Mouse (Mus musculus) kidney, postnatal 14 days (tissue): ENCODE data around the gene Ugp2.
A peak's percentile ranks its signal among the peaks of the same experiment; 100 is the strongest.
"Not testable (repeated sequence)": the region's sequence is repeated elsewhere in the genome, so short reads cannot be mapped to it uniquely, and the experiment has no call there.

Source experiments
- DNase-seq: peaks from one replicate; pipeline ENCODE4 v3.0.0; 2022; ENCODE audit warnings: mixed read lengths

Ugp2 gene

GRCm38 (mm10) chr11:21332639-21333295 is 38.2 kb downstream of the Ugp2 start:
- no peak for DNase-seq

DNA sequence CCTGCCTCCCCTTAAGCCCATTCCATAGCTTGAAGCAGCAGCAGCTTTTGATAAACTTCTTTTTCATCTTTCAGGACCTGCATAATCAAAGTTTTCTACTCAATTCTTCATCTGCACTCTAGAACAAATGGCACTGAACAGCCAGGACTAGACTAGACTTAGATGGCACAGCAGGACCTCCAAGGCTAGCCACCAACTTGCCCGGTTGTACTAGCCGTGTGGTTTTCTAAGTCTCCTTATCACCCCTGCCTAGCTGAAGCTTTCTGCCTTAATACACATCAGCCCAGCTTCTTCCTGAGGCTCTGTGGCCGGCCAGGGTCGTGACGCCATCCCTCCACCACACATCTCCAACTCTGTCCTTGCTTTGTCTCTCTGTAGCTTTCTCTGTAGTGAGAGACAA is 42.9 kb downstream of the Ugp2 start:
- no peak for DNase-seq

- DNase-seq, result no peak
These were observed 43.5 kb downstream of the Ugp2 start for GRCm38 (mm10) chr11:21327486-21327885.

DNA sequence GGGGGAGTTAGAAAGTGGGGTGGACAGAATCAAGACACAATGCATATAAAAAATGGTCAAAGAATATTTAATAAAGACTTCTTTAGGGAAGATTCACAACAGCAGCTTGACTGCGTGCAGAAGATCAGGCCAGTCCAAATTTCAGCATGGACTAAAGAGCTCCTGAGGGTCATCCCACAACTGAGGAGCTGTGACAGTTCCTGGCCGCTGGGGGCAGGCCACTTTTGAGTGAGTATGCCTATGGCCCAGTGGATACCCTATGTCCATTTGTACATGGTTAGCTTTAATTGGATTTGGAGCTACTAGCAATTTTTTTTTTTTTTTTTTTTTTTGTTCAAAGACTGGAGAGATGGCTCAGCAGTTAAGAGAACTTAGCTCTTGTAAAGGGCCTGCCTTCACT is 44.2 kb downstream of the Ugp2 start:
- peak; percentile 8 for DNase-seq

GRCm38 (mm10) chr11:21325781-21326180 is 45.2 kb downstream of the Ugp2 start:
- DNase-seq, result peak; percentile 40

- DNase-seq, result no peak
These were observed 48.7 kb downstream of the Ugp2 start for GRCm38 (mm10) chr11:21322349-21322748.

- DNase-seq, result no peak
These were observed 49.4 kb downstream of the Ugp2 start for GRCm38 (mm10) chr11:21321577-21321976.

DNA sequence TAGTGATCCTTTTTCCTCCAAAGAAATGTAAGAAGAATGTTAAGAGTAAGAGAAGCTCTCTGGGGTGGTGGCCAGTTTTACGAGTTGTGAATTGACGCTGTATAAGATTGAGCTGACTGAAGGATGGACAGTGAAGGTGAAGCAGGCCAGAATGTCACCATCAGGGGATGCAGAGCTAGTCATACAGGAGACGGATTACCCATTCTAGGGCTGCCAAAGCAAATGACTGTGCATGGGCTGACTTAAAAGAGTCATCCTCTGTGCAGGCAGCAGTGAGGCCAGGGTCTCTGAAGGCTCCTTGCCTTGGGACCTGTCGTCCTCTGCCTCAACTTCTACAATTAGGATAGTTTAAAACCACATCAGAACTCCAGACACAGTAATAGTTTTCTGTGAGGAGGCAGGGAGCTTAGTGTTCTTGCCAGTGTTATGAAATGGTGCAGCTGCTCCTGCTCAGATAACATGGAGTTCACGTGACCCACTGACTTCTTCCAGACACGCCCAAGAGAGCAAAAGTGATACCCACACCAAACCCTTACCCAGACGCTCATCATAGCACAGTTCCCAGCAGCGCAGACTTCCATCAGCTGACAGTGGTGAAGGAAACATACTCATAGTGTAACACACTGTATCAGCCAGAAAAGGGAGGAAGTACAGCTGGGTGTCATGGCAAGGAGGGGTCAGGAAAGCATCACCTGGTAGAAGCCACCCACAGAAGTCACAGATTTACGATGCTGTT is 56.9 kb downstream of the Ugp2 start:
- no peak for DNase-seq

DNA sequence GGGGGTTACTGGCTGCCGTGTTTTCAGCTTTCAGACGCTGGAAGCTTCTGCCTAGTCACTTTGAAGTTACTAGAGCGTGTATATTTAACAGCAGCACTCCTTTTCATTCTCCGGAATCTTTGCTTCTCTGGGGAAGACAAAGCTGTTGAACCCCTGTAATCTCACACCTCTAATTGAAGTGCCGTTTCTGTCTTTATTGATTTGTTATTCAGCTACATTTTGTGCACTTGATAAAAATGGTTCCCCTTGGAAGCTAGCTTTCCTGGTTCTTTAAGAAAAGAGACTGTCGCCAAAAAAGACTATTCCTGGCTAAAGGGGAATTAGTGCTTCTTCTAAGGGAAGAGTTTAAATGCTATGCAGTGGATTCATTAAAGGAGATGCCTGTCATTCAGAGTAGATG is 61.5 kb downstream of the Ugp2 start:
- DNase-seq, result no peak

DNA sequence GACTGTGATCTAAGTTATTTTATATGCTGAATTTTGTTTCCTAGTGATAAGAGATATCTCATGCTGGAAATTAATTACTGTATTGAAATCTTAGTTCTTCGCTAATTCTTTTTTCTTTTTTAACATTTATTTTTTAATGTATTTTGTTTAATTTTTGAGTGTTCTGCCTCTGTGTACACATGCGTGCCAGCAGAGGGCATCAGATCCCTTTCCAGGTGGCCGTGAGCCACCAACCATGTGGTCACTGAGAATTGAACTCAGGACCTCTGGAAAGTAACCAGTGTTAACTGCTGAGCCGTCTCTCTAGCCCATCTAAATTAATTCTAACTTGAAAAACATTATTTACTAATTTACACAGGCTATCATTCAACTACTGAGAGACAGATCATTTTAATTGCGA is 62.9 kb downstream of the Ugp2 start:
- DNase-seq, result peak; percentile 27

GRCm38 (mm10) chr11:21307078-21307668 is 63.8 kb downstream of the Ugp2 start:
- DNase-seq, result no peak

GRCm38 (mm10) chr11:21303619-21304018 is 67.4 kb downstream of the Ugp2 start:
- DNase-seq, result no peak

- DNase-seq, result no peak
These were observed 75.5 kb downstream of the Ugp2 start for GRCm38 (mm10) chr11:21295486-21295885.

- DNase-seq, result not testable (repeated sequence)
These were observed 82.8 kb downstream of the Ugp2 start for GRCm38 (mm10) chr11:21288153-21288552.

- DNase-seq, result no peak
These were observed 84.6 kb downstream of the Ugp2 start for GRCm38 (mm10) chr11:21286391-21286790.

- DNase-seq, result no peak
These were observed 94.8 kb downstream of the Ugp2 start for GRCm38 (mm10) chr11:21276151-21276550.
